Mouse (Mus musculus): Measurements from ENCODE around the gene Zscan25. TPM values are rescaled to one million over a fixed set of nuclear protein-coding genes. Genes with fewer than 3 reads are reported as not detected.
"Not testable (repeated sequence)": the region's sequence is repeated elsewhere in the genome, so short reads cannot be mapped to it uniquely, and the experiment has no call there.

Gene Zscan25
- polyA plus RNA-seq, 1 experiment from 2014 or later: 0.83 TPM

DNA sequence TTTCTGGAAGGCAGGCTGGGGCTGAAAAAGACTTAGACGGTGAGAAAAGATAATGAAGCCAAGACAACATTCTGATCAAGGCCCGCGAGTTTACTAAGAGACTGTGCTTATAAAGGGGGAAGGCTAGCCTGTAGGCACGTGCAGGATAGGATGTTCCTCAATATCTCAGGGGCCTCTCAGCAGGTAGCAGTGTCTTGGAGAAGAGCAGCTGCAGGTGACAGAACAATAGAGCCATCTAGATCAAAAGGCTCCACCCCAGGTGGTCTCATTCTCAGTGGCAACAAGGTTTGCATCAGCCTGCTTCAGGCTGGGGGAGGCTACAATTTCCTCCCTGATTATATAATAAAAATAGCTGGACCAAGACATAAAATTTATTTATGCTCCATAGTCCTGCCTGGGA, 21.5 kb downstream of the Zscan25 start:
- not testable (repeated sequence) for H3K27ac ChIP-seq; H3K9me3 ChIP-seq (replicated peaks); H3K4me3 ChIP-seq; H3K36me3 ChIP-seq (ENCODE audit: poor library complexity, severe bottlenecking); H3K27me3 ChIP-seq; H3K4me1 ChIP-seq; H3K4me2 ChIP-seq; ATAC-seq; H3K9ac ChIP-seq
- 65% methylated on average over 4 of the region's 4 CpGs for WGBS

DNA sequence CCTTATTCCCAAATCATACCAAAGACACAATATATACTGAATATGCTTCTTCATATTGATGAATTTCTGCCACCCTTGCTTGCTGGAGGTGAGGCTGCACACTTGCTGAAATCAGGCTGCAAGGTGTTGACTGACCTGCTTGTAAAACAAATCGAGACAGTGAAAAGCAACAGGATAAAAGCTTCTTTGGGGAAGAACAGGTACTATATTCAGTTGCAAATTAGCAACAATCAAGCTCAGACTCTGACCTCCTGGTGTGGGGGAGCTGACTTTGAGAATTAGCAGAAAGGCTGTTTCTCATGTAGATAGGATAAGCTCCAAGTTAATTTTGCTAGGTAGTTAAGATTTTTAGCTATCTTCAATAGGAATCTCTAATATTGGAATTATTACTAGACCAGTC, 22.1 kb downstream of the Zscan25 start:
- Histone ChIP-seq H3K9me3 (replicated peaks) (no peaks in the 10 kb centered on the region), H3K9ac (no peak overlapping the region), H3K4me2 (no peak overlapping the region), H3K27ac (no peak overlapping the region), H3K4me1 (no peaks in the 10 kb centered on the region), H3K27me3 (no peaks in the 10 kb centered on the region), H3K4me3 (no peak overlapping the region), H3K36me3 (ENCODE audit: poor library complexity, severe bottlenecking) (no peaks in the 10 kb centered on the region)
- ATAC-seq: no peak
- WGBS: 83% methylated on average over 1 of the region's 1 CpGs

- H3K4me1 ChIP-seq; H3K27me3 ChIP-seq; H3K4me2 ChIP-seq; H3K27ac ChIP-seq; H3K4me3 ChIP-seq; H3K9ac ChIP-seq; H3K9me3 ChIP-seq (replicated peaks); ATAC-seq; H3K36me3 ChIP-seq (ENCODE audit: poor library complexity, severe bottlenecking): not testable (repeated sequence)
- WGBS: 92% methylated on average over 4 of the region's 4 CpGs
These were observed 26.7 kb downstream of the Zscan25 start for GRCm38 (mm10) chr5:145306953-145307352.

DNA sequence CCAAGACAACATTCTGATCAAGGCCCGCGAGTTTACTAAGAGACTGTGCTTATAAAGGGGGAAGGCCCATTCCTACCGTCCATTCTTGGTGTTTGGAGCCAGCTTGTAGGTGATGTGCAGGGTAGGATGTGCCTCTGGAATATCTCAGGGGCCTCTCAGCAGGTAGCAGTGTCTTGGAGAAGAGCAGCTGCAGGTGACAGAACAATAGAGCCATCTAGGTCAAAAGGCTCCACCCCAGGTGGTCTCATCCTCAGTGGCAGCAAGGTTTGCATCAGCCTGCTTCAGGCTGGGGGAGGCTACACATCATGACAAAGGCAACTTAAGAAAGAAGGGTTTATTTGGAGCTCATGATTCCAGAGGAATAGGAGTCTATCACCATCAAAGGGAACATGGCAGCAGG, 27.5 kb downstream of the Zscan25 start:
- not testable (repeated sequence) for ATAC-seq; H3K36me3 ChIP-seq (ENCODE audit: poor library complexity, severe bottlenecking); H3K27ac ChIP-seq; H3K9ac ChIP-seq; H3K4me2 ChIP-seq; H3K9me3 ChIP-seq (replicated peaks); H3K4me1 ChIP-seq; H3K27me3 ChIP-seq; H3K4me3 ChIP-seq
- 87% methylated on average over 3 of the region's 3 CpGs for WGBS

DNA sequence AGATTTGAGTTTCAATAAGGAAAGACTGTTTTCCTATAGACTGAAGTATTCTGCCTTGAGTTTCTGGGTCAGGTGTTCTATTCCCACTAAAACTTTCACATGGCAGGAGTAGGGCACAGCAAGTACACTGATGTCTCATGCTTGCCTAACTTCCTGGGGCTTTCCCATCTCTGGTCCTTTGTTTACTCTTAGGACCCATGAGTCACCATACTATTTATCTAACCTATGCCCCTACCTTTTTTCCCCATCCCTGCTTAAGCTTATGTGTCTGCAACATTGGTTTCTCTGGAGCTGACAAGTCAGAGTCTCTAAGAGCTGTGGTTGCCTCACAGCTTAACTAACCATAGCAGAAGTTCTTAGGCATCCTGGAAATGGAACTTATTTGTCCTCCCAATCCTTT, 33.5 kb downstream of the Zscan25 start:
- Histone ChIP-seq H3K27me3 (no peaks in the 10 kb centered on the region), H3K4me3 (no peak overlapping the region), H3K9me3 (replicated peaks) (peaks cover 23% of the 10 kb centered on the region), H3K9ac (no peak overlapping the region), H3K4me1 (no peaks in the 10 kb centered on the region), H3K4me2 (no peak overlapping the region), H3K36me3 (ENCODE audit: poor library complexity, severe bottlenecking) (no peaks in the 10 kb centered on the region), H3K27ac (no peak overlapping the region)
- ATAC-seq: no peak

GRCm38 (mm10) chr5:145317141-145317540, 36.8 kb downstream of the Zscan25 start:
- no peaks in the 10 kb centered on the region for H3K36me3 ChIP-seq (ENCODE audit: poor library complexity, severe bottlenecking)
- 88% methylated on average over 1 of the region's 1 CpGs for WGBS
- no peaks in the 10 kb centered on the region for H3K4me1 ChIP-seq
- no peak overlapping the region for H3K4me3 ChIP-seq
- no peak for ATAC-seq
- H3K27me3 ChIP-seq: no peaks in the 10 kb centered on the region
- H3K4me2 ChIP-seq: no peak overlapping the region
- H3K27ac ChIP-seq: no peak overlapping the region
- peaks cover 24% of the 10 kb centered on the region for H3K9me3 ChIP-seq (replicated peaks)
- H3K9ac ChIP-seq: no peak overlapping the region

DNA sequence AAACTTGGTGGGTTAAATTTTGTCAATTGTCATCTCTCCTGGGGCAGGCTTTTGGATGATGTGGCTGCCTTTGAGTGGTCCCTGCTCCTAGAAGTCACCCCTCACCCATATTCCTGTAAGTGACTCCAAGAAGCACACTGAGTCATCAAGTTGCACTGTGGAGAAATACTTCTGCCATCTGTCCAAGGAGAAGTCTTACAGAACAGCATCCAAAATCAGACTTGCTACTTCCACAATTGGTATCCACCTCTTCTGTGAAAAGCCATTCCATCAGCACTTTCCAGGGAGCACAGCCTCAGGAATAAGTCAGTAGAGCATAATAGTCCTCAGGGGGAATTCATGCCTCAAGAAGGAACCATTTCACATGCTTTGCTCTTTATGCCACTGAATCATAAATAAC, 58.5 kb downstream of the Zscan25 start:
- H3K9me3 ChIP-seq (replicated peaks); H3K27me3 ChIP-seq; H3K36me3 ChIP-seq (ENCODE audit: poor library complexity, severe bottlenecking); H3K4me3 ChIP-seq; H3K27ac ChIP-seq; H3K9ac ChIP-seq; H3K4me2 ChIP-seq; H3K4me1 ChIP-seq; ATAC-seq: not testable (repeated sequence)

Other genes starting within 250 kb of the Zscan25 start
- not detected in 2 replicates for gene Gm4871, start 247.7 kb upstream of the Zscan25 start, polyA plus RNA-seq (2015; fragmentation: Nextera tagmentation; extraction: Ambion mirVana)
- not detected in 2 replicates for gene 1700018F24Rik, start 237.5 kb upstream of the Zscan25 start, polyA plus RNA-seq (2015; fragmentation: Nextera tagmentation; extraction: Ambion mirVana)
- 207 and 209 TPM in 2 replicates for gene Arpc1a, start 196.7 kb upstream of the Zscan25 start, polyA plus RNA-seq (2015; fragmentation: Nextera tagmentation; extraction: Ambion mirVana)
- gene Kpna7, start 196.5 kb upstream of the Zscan25 start, polyA plus RNA-seq (2015; fragmentation: Nextera tagmentation; extraction: Ambion mirVana): not detected in 2 replicates
- gene Arpc1b, start 166.3 kb upstream of the Zscan25 start, polyA plus RNA-seq (2015; fragmentation: Nextera tagmentation; extraction: Ambion mirVana): 55.9 and 58.1 TPM in 2 replicates
- 139 and 157 TPM in 2 replicates for gene Pdap1, start 140.3 kb upstream of the Zscan25 start, polyA plus RNA-seq (2015; fragmentation: Nextera tagmentation; extraction: Ambion mirVana)
- 247 and 259 TPM in 2 replicates for gene Bud31, start 140.1 kb upstream of the Zscan25 start, polyA plus RNA-seq (2015; fragmentation: Nextera tagmentation; extraction: Ambion mirVana)
- gene Ptcd1, start 113.4 kb upstream of the Zscan25 start, polyA plus RNA-seq (2015; fragmentation: Nextera tagmentation; extraction: Ambion mirVana): 20.0 and 21.6 TPM in 2 replicates
- 64.0 and 69.6 TPM in 2 replicates for gene Cpsf4, start 113.3 kb upstream of the Zscan25 start, polyA plus RNA-seq (2015; fragmentation: Nextera tagmentation; extraction: Ambion mirVana)
- gene Atp5j2, start 88.4 kb upstream of the Zscan25 start, polyA plus RNA-seq (2015; fragmentation: Nextera tagmentation; extraction: Ambion mirVana): 672 and 745 TPM in 2 replicates
- 11.9 and 13.1 TPM in 2 replicates for gene Zkscan14, start 78.6 kb upstream of the Zscan25 start, polyA plus RNA-seq (2015; fragmentation: Nextera tagmentation; extraction: Ambion mirVana)
- 16.6 and 18.0 TPM in 2 replicates for gene Zkscan5, start 75.9 kb upstream of the Zscan25 start, polyA plus RNA-seq (2015; fragmentation: Nextera tagmentation; extraction: Ambion mirVana)
- gene Zfp655, start 48.8 kb upstream of the Zscan25 start, polyA plus RNA-seq (2015; fragmentation: Nextera tagmentation; extraction: Ambion mirVana): 38.2 and 39.5 TPM in 2 replicates
- not detected in 2 replicates for gene Cyp3a57, start 64.8 kb downstream of the Zscan25 start, polyA plus RNA-seq (2015; fragmentation: Nextera tagmentation; extraction: Ambion mirVana)
- not detected in 2 replicates for gene Cyp3a16, start 189.2 kb downstream of the Zscan25 start, polyA plus RNA-seq (2015; fragmentation: Nextera tagmentation; extraction: Ambion mirVana)

Data from forebrain, embryonic 13.5 days (tissue).